23 mouse cellular contexts compared by ENCODE assay signal in genomic region chr16:74612072-74612471, GRCm38 (mm10).
DNase-seq lines count a peak whose midpoint lies in the region; ATAC-seq and TF ChIP-seq lines count a peak whose summit lies in the region.
"Had no signal": no experiment of that assay in that cellular context is flagged by ENCODE, and none has a peak within 500 bp of the region (broad histone marks: within the 10 kb centered on the region; RNA-seq: fewer than 3 reads in every experiment).

No protein-coding gene starts in this region.

- 0 out of 2 replicates have a peak, but pooled peaks have one; percentile 47 for ATAC-seq in kidney, embryonic 15.5 days (replicated peaks; ENCODE audit: low FRiP score)
- peak; percentile 42; the same call in 1 of the 2 replicates for ATAC-seq in stomach, embryonic 14.5 days (ENCODE audit: insufficient number of reproducible peaks, insufficient read depth, low FRiP score, low read depth)
- ATAC-seq in stomach, postnatal 0 days (ENCODE audit: low FRiP score, low TSS enrichment) = no peak
- ATAC-seq: inflammation-experienced regulatory T-cells, adult 6 months; liver, postnatal 0 days; midbrain, embryonic 15.5 days had no signal

- peaks cover 6% of the 10 kb centered on the region; the same call in 1 of the 2 replicates for H3K4me1 ChIP-seq in kidney, embryonic 15.5 days
- 0 out of 2 replicates have a peak, but pooled peaks cover 3% of the 10 kb centered on the region for H3K4me1 ChIP-seq in stomach, embryonic 14.5 days (ENCODE audit: control insufficient read depth, insufficient read depth, low read length)
- H3K4me1 ChIP-seq in stomach, postnatal 0 days (replicated peaks; ENCODE audit: control insufficient read depth, insufficient read depth) = no peaks in the 10 kb centered on the region
- H3K4me1 ChIP-seq: heart, embryonic 15.5 days; midbrain, embryonic 15.5 days; neural tube, embryonic 13.5 days; stomach, embryonic 15.5 days had no signal

- DNase-seq in embryo, embryonic 10.5 days (ENCODE audit: low spot score) = peak; percentile 5
- DNase-seq in embryo, embryonic 11 days = no peak
- DNase-seq in kidney, adult 18-20 months = no peak
- DNase-seq in stomach, postnatal 0 days (ENCODE audit: low spot score) = no peak
- DNase-seq in T-cell, adult 2 months (ENCODE audit: low spot score) = no peak
- DNase-seq in ovary, postnatal 36 days (ENCODE audit: low spot score) = no peak
- DNase-seq: adrenal gland, postnatal 36 days; cerebellum, adult 11-12 months; cerebellum, postnatal 10 days; heart, postnatal 36 days; liver, postnatal 0 days; right cerebral cortex, postnatal 4 days had no signal

- no peaks in the 10 kb centered on the region for H3K36me3 ChIP-seq in kidney, embryonic 15.5 days
- no peaks in the 10 kb centered on the region for H3K36me3 ChIP-seq in stomach, embryonic 14.5 days (ENCODE audit: control insufficient read depth, insufficient read depth, low read length)
- H3K36me3 ChIP-seq in stomach, postnatal 0 days (ENCODE audit: control insufficient read depth, insufficient read depth, low read length) = no peaks in the 10 kb centered on the region
- H3K36me3 ChIP-seq: heart, embryonic 15.5 days; midbrain, embryonic 15.5 days; neural tube, embryonic 13.5 days; stomach, embryonic 15.5 days had no signal

- no peak overlapping the region for H3K4me2 ChIP-seq in kidney, embryonic 15.5 days
- H3K4me2 ChIP-seq in stomach, embryonic 14.5 days (replicated peaks; ENCODE audit: low read depth, low read length) = no peak overlapping the region
- H3K4me2 ChIP-seq in stomach, postnatal 0 days (replicated peaks; ENCODE audit: low read depth) = no peak overlapping the region
- H3K4me2 ChIP-seq: heart, embryonic 15.5 days; hindbrain, embryonic 14.5 days; liver, embryonic 11.5 days; midbrain, embryonic 15.5 days; neural tube, embryonic 13.5 days; stomach, embryonic 15.5 days had no signal

- no peak overlapping the region for H3K27ac ChIP-seq in kidney, embryonic 15.5 days
- H3K27ac ChIP-seq in stomach, embryonic 14.5 days (ENCODE audit: low read length) = peak overlapping the region; percentile 33; the same call in 1 of the 2 replicates
- H3K27ac ChIP-seq in stomach, postnatal 0 days (replicated peaks) = no peak overlapping the region
- H3K27ac ChIP-seq: heart, embryonic 15.5 days; hindbrain, embryonic 14.5 days; macrophage; midbrain, embryonic 15.5 days; neural tube, embryonic 13.5 days; stomach, embryonic 15.5 days had no signal

- H3K4me3 ChIP-seq in kidney, embryonic 15.5 days (replicated peaks) = no peak overlapping the region
- no peak overlapping the region for H3K4me3 ChIP-seq in stomach, embryonic 14.5 days (ENCODE audit: low read depth, low read length)
- no peak overlapping the region for H3K4me3 ChIP-seq in stomach, postnatal 0 days (ENCODE audit: low read depth, low read length)
- H3K4me3 ChIP-seq: heart, embryonic 15.5 days; midbrain, embryonic 15.5 days; myocyte; neural tube, embryonic 13.5 days; stomach, embryonic 15.5 days had no signal

- no peak for TF ChIP-seq CTCF in stomach, postnatal 0 days (IDR thresholded peaks at IDR 0.05; ENCODE audit: low read depth)

- no peaks in the 10 kb centered on the region for H3K9me3 ChIP-seq in kidney, embryonic 15.5 days (replicated peaks)
- no peaks in the 10 kb centered on the region for H3K9me3 ChIP-seq in stomach, embryonic 14.5 days (ENCODE audit: control insufficient read depth, low read depth, low read length)
- H3K9me3 ChIP-seq in stomach, postnatal 0 days (ENCODE audit: control insufficient read depth, low read length) = no peaks in the 10 kb centered on the region
- H3K9me3 ChIP-seq: heart, embryonic 15.5 days; midbrain, embryonic 15.5 days; neural tube, embryonic 13.5 days; stomach, embryonic 15.5 days had no signal

- no peaks in the 10 kb centered on the region for H3K27me3 ChIP-seq in kidney, embryonic 15.5 days
- H3K27me3 ChIP-seq in stomach, embryonic 14.5 days (ENCODE audit: control insufficient read depth, insufficient read depth, low read length) = no peaks in the 10 kb centered on the region
- H3K27me3 ChIP-seq in stomach, postnatal 0 days (ENCODE audit: control insufficient read depth, insufficient read depth, low read length) = no peaks in the 10 kb centered on the region
- H3K27me3 ChIP-seq: heart, embryonic 15.5 days; midbrain, embryonic 15.5 days; neural tube, embryonic 13.5 days; stomach, embryonic 15.5 days had no signal

- no peak overlapping the region for H3K9ac ChIP-seq in kidney, embryonic 15.5 days
- no peak overlapping the region for H3K9ac ChIP-seq in stomach, embryonic 14.5 days (replicated peaks; ENCODE audit: low read depth, low read length)
- H3K9ac ChIP-seq in stomach, postnatal 0 days (ENCODE audit: low read length) = no peak overlapping the region
- H3K9ac ChIP-seq: heart, embryonic 15.5 days; hindbrain, embryonic 14.5 days; liver, postnatal 0 days; midbrain, embryonic 15.5 days; neural tube, embryonic 13.5 days; stomach, embryonic 15.5 days had no signal

- 38% methylated on average over 4 of the region's 4 CpGs for WGBS in kidney, embryonic 15.5 days
- WGBS in stomach, embryonic 14.5 days = 29% methylated on average over 4 of the region's 4 CpGs
- WGBS in stomach, postnatal 0 days = 28% methylated on average over 4 of the region's 4 CpGs

- TF ChIP-seq EP300 in stomach, postnatal 0 days (optimal IDR thresholded peaks at IDR 0.05) = no peak
